ENCODE assay signal across 13 mouse cellular contexts in the genomic region with DNA sequence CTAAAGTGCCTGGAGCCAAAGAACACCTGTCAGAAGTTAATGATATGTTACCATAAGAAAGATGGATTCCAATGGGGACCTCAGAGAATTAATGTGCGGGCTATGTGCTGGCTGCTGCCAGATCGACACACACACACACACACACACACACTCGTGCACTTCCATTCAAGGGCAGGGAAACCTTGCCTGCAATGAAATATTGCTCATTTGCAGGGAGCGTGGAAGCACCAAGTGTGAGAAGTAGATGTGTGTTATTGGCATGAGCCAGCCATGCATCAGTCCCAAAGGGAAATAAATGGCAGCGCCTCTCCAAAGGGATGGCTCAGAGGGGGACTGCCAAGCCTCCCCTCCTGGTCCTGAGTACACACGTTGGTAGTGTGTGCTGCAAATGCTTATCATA.
"Had no signal": no experiment of that assay in that cellular context is flagged by ENCODE, and none has a peak within 500 bp of the region (broad histone marks: within the 10 kb centered on the region; RNA-seq: fewer than 3 reads in every experiment).

No protein-coding gene starts in this region.

- DNase-seq: kidney, postnatal 36 days; layer of hippocampus, adult 9-11 months; left cerebral cortex, postnatal 4 days; lung, adult 18-20 months; right cerebral cortex, postnatal 14 days; thymus, adult 2 months; thymus, postnatal 25 days had no signal

- H3K4me1 ChIP-seq: midbrain, embryonic 12.5 days; stomach, embryonic 15.5 days had no signal

- H3K9ac ChIP-seq: kidney, embryonic 15.5 days; limb, embryonic 13.5 days; liver, embryonic 14.5 days; midbrain, embryonic 12.5 days; stomach, embryonic 15.5 days had no signal

- H3K4me2 ChIP-seq: kidney, embryonic 15.5 days; limb, embryonic 13.5 days; midbrain, embryonic 12.5 days; stomach, embryonic 15.5 days had no signal

- H3K36me3 ChIP-seq: kidney, embryonic 15.5 days; limb, embryonic 13.5 days; midbrain, embryonic 12.5 days; stomach, embryonic 15.5 days had no signal

- ATAC-seq: midbrain, embryonic 16.5 days had no signal

- H3K27ac ChIP-seq: limb, embryonic 13.5 days; liver, embryonic 14.5 days; midbrain, embryonic 12.5 days; stomach, embryonic 15.5 days had no signal

- H3K4me3 ChIP-seq: kidney, embryonic 15.5 days; limb, embryonic 13.5 days; midbrain, embryonic 12.5 days; stomach, embryonic 15.5 days had no signal

- H3K27me3 ChIP-seq: kidney, embryonic 15.5 days; limb, embryonic 13.5 days; midbrain, embryonic 12.5 days; stomach, embryonic 15.5 days had no signal

- H3K9me3 ChIP-seq: kidney, embryonic 15.5 days; limb, embryonic 13.5 days; midbrain, embryonic 12.5 days; stomach, embryonic 15.5 days had no signal
